Mouse (Mus musculus): ENCODE results near the gene Krtap7-1. TPM values are rescaled to one million over a fixed set of nuclear protein-coding genes. Genes with fewer than 3 reads are reported as not detected.

The Krtap7-1 gene
- polyA plus RNA-seq, 1 experiment from 2014 or later = 3.0 TPM

GRCm38 (mm10) chr16:89503571-89503970 lies 4.6 kb downstream of the Krtap7-1 start:
- Histone ChIP-seq H3K27ac (replicated peaks) (no peak overlapping the region), H3K9ac (no peak overlapping the region), H3K9me3 (replicated peaks) (no peaks in the 10 kb centered on the region), H3K27me3 (no peaks in the 10 kb centered on the region), H3K4me1 (no peaks in the 10 kb centered on the region), H3K4me2 (replicated peaks) (no peak overlapping the region), H3K4me3 (replicated peaks) (no peak overlapping the region), H3K36me3 (no peaks in the 10 kb centered on the region)
- 72% methylated on average over 2 of the region's 2 CpGs for WGBS
- ATAC-seq (ENCODE audit: insufficient number of reproducible peaks, low FRiP score, low TSS enrichment, low read depth) = no peak

DNA sequence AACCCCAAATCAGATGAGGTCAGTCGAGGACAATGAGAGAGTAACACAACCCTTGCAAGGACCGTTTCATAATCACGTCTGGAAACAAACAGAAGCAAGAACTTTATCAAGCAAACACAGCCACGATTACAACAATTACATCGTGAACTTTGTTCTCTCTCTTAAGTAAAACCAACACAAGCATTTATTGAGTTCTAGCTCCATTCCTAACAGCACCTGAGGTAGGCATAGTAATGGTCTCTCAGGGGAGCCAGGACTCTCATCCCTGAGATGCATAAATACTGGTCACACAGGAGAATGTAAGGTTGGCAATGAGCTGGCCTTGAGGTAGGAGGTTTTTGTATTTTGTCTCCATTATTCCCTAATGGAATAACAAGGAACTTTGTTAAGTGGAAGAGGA lies 6.3 kb downstream of the Krtap7-1 start:
- Histone ChIP-seq H3K27me3 (no peaks in the 10 kb centered on the region), H3K4me2 (replicated peaks) (no peak overlapping the region), H3K4me3 (replicated peaks) (no peak overlapping the region), H3K36me3 (no peaks in the 10 kb centered on the region), H3K9ac (no peak overlapping the region), H3K27ac (replicated peaks) (no peak overlapping the region), H3K9me3 (replicated peaks) (no peaks in the 10 kb centered on the region), H3K4me1 (no peaks in the 10 kb centered on the region)
- 81% methylated on average over 5 of the region's 5 CpGs for WGBS
- no peak for ATAC-seq (ENCODE audit: insufficient number of reproducible peaks, low FRiP score, low TSS enrichment, low read depth)

- Histone ChIP-seq H3K27ac (replicated peaks) (no peak overlapping the region), H3K9ac (no peak overlapping the region), H3K4me2 (replicated peaks) (no peak overlapping the region), H3K9me3 (replicated peaks) (no peaks in the 10 kb centered on the region), H3K4me1 (no peaks in the 10 kb centered on the region), H3K36me3 (no peaks in the 10 kb centered on the region), H3K27me3 (no peaks in the 10 kb centered on the region), H3K4me3 (replicated peaks) (no peak overlapping the region)
- ATAC-seq (ENCODE audit: insufficient number of reproducible peaks, low FRiP score, low TSS enrichment, low read depth) = no peak
- 84% methylated on average over 5 of the region's 5 CpGs for WGBS
Measured at GRCm38 (mm10) chr16:89497002-89497401, 11.1 kb downstream of the Krtap7-1 start.

GRCm38 (mm10) chr16:89495394-89496153 lies 12.5 kb downstream of the Krtap7-1 start:
- Histone ChIP-seq H3K36me3 (no peaks in the 10 kb centered on the region), H3K27ac (replicated peaks) (no peak overlapping the region), H3K4me2 (replicated peaks) (no peak overlapping the region), H3K4me1 (no peaks in the 10 kb centered on the region), H3K9ac (no peak overlapping the region), H3K4me3 (replicated peaks) (no peak overlapping the region), H3K9me3 (replicated peaks) (no peaks in the 10 kb centered on the region), H3K27me3 (no peaks in the 10 kb centered on the region)
- WGBS = 80% methylated on average over 7 of the region's 7 CpGs
- no peak; the same call in 1 of the 2 replicates for ATAC-seq (ENCODE audit: insufficient number of reproducible peaks, low FRiP score, low TSS enrichment, low read depth)

DNA sequence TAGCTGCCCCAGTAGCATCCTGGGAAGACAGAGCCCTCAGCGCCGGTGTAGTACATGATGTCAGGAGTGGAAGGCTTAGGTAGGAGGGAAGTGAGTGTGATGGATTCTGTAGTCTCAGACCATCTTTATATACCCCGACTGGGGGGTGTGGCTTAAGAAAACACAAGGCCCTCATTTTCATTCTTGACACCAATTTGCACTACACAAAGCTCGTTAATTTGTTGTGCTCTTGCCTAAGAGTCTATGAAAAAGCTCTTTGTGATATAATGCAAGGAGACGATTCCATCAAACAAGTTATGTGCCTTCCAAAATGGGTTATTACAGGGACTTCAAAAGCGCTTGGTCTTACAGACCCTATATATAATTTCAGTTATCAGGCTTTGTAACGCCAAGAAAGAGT lies 20.3 kb downstream of the Krtap7-1 start, which contains the start of gene Krtap8-1:
Krtap8-1 (minus strand) TSS at position 101 of the 400 bp plus-strand sequence.
- no peak for ATAC-seq (ENCODE audit: insufficient number of reproducible peaks, low FRiP score, low TSS enrichment, low read depth)
- H3K4me2 ChIP-seq (replicated peaks) = no peak within 1 kb of the TSS
- no peak within 1 kb of the TSS for H3K9ac ChIP-seq
- no peaks in the 10 kb centered on the region for H3K9me3 ChIP-seq (replicated peaks)
- no peak within 1 kb of the TSS for H3K27ac ChIP-seq (replicated peaks)
- no peak within 1 kb of the TSS for H3K4me3 ChIP-seq (replicated peaks)
- no peaks in the 10 kb centered on the region for H3K4me1 ChIP-seq
- 81% methylated on average over 7 of the region's 7 CpGs for WGBS
- H3K36me3 ChIP-seq = no peaks in the 10 kb centered on the region
- no peaks in the 10 kb centered on the region for H3K27me3 ChIP-seq

DNA sequence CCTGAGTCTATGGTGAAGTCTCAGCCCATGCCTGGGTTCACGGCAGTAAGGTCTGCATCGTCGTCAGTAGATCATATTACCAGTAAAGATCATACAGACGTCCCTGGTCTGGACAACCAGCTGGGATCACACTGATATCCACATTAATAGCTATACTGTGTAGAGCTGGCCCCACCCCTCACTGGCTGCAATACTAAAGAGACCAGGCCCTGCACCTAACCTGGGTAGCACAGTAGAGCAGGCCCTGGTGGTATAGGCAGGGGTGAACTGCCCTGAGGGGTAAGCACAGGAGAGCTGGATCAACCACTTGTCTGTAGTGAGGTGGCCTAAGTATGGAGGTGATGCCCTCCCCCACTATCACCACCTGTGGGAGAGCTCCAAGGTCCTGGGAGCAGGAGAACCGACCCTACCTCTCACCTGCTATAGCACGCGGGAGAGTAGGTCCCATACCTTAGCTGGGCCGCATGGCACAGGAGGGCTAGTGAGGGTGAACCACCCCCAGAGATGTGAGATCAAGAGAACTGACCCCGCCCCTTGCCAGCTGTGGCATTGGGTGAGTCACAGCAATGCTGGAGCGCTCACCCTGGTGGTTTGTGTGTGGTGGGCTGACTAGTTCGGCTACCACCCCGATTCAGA lies 30.3 kb downstream of the Krtap7-1 start:
- WGBS = 76% methylated on average over 12 of the region's 12 CpGs
- Histone ChIP-seq H3K4me1 (no peaks in the 10 kb centered on the region), H3K27ac (replicated peaks) (no peak overlapping the region), H3K36me3 (no peaks in the 10 kb centered on the region), H3K9me3 (replicated peaks) (no peaks in the 10 kb centered on the region), H3K9ac (no peak overlapping the region), H3K27me3 (no peaks in the 10 kb centered on the region), H3K4me3 (replicated peaks) (no peak overlapping the region), H3K4me2 (replicated peaks) (no peak overlapping the region)
- no peak for ATAC-seq (ENCODE audit: insufficient number of reproducible peaks, low FRiP score, low TSS enrichment, low read depth)

GRCm38 (mm10) chr16:89461189-89461588 lies 46.9 kb downstream of the Krtap7-1 start:
- no peak for ATAC-seq (ENCODE audit: insufficient number of reproducible peaks, low FRiP score, low TSS enrichment, low read depth)
- H3K9me3 ChIP-seq (replicated peaks) = no peaks in the 10 kb centered on the region
- H3K27ac ChIP-seq (replicated peaks) = no peak overlapping the region
- no peak overlapping the region for H3K4me2 ChIP-seq (replicated peaks)
- H3K36me3 ChIP-seq = no peaks in the 10 kb centered on the region
- H3K27me3 ChIP-seq = no peaks in the 10 kb centered on the region
- no peak overlapping the region for H3K9ac ChIP-seq
- 73% methylated on average over 5 of the region's 5 CpGs for WGBS
- H3K4me1 ChIP-seq = no peaks in the 10 kb centered on the region
- H3K4me3 ChIP-seq (replicated peaks) = no peak overlapping the region

Other genes starting within 250 kb of the Krtap7-1 start
- 1.1 and 1.7 TPM in 2 replicates for gene Krtap21-1, start 104.5 kb downstream of the Krtap7-1 start, polyA plus RNA-seq (2015; fragmentation: Nextera tagmentation; extraction: Ambion mirVana)
- 0.29 and 2.1 TPM in 2 replicates for gene Krtap6-2, start 88.2 kb downstream of the Krtap7-1 start, polyA plus RNA-seq (2015; fragmentation: Nextera tagmentation; extraction: Ambion mirVana)
- 9.2 and 30.0 TPM in 2 replicates for gene Krtap8-1, start 20.4 kb downstream of the Krtap7-1 start, polyA plus RNA-seq (2015; fragmentation: Nextera tagmentation; extraction: Ambion mirVana)
- gene Krtap11-1, start 62.9 kb upstream of the Krtap7-1 start, polyA plus RNA-seq (2015; fragmentation: Nextera tagmentation; extraction: Ambion mirVana) = 3.6 and 6.6 TPM in 2 replicates

Data from embryonic facial prominence, embryonic 15.5 days (tissue).